Mouse (Mus musculus) intestine, embryonic 14.5 days (tissue): Measurements from ENCODE around the gene Cyp1b1. TPM values are rescaled to one million over a fixed set of nuclear protein-coding genes. Genes with fewer than 3 reads are reported as not detected.

ENCODE experiments used
- ATAC-seq: fragments of 200-750 bp; cut with Nextera tagmentation; replicated peaks from 2 replicates; pipeline ENCODE4 v1.8.0; 2017; ENCODE audit warnings: low read depth, moderate number of reproducible peaks, moderate TSS enrichment, moderate library complexity; ENCODE audit not compliant: low FRiP score, low TSS enrichment
- DNase-seq: peaks from one replicate; pipeline ENCODE4 v3.0.0-alpha.2; 2018; ENCODE audit warnings: low spot score
- H3K27ac ChIP-seq: fragments of 300-500 bp; sonication (generic); 2 replicates; pipeline ENCODE4 v1.5.1; 2014; ENCODE audit warnings: low read depth, mild to moderate bottlenecking, control low read depth
- H3K27me3 ChIP-seq: fragments of 300-500 bp; sonication (generic); replicated peaks from 2 replicates; pipeline ENCODE4 v1.6.1; 2014; ENCODE audit warnings: low read length, control low read depth; ENCODE audit not compliant: control insufficient read depth, insufficient read depth
- H3K36me3 ChIP-seq: fragments of 300-500 bp; sonication (generic); 2 replicates; pipeline ENCODE4 v1.6.1; 2014; ENCODE audit warnings: low read length, control low read depth; ENCODE audit not compliant: control insufficient read depth, insufficient read depth
- H3K4me1 ChIP-seq: fragments of 300-500 bp; sonication (generic); replicated peaks from 2 replicates; pipeline ENCODE4 v1.6.1; 2014; ENCODE audit warnings: low read length, control low read depth, mixed read lengths; ENCODE audit not compliant: control insufficient read depth, insufficient read depth
- H3K4me2 ChIP-seq: fragments of 300-500 bp; sonication (generic); 2 replicates; pipeline ENCODE4 v1.6.1; 2014; ENCODE audit warnings: low read length
- H3K4me3 ChIP-seq: fragments of 300-500 bp; sonication (generic); 2 replicates; pipeline ENCODE4 v1.5.1; 2014; ENCODE audit warnings: low read depth, low read length, control low read depth, mixed read lengths
- H3K9ac ChIP-seq: fragments of 300-500 bp; sonication (generic); 2 replicates; pipeline ENCODE4 v1.6.1; 2014; ENCODE audit warnings: mild to moderate bottlenecking, low read length
- H3K9me3 ChIP-seq: fragments of 300-500 bp; sonication (generic); 2 replicates; pipeline ENCODE4 v1.6.1; 2016; ENCODE audit warnings: low read length, control low read depth; ENCODE audit not compliant: control insufficient read depth
- WGBS: fragments of 180-500 bp; shearing (Covaris S2); extraction: QIAGEN DNeasy Blood & Tissue Kit; methylation state at CpG from one replicate; pipeline ENCODE4 v1.1.7; 2014; 5-methylcytosine and 5-hydroxymethylcytosine counted together
- polyA plus RNA-seq: library from polyadenylated mRNA; unstranded; fragments of >200 nt; fragmentation: Nextera tagmentation; extraction: Ambion mirVana; gene quantifications from 2 replicates; pipeline ENCODE4 v1.2.1, GENCODE M21; 2014

The Cyp1b1 gene
- polyA plus RNA-seq, 1 experiment from 2014 or later = 11.2 TPM

DNA sequence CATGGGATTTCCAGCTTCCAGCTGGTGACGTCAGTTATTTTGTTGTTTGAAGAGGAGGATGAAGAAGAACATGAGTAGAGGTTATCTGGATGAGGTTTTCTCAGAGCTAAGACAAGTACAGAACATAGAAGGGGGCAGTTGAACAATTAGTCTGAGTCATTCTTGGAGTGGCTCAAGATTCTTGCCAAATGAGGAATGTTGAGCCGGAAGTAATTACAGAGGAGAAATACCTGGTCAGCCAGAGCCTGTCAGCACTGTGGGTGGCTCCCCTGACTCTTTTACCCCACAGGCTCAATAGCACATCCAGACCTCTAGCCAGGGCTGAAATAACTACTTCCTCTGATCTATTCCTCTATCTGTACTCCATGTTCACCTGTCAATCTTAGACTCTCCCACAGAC is 44.0 kb downstream of the Cyp1b1 start:
- Histone ChIP-seq H3K4me3 (no peak overlapping the region), H3K27ac (no peak overlapping the region), H3K9ac (no peak overlapping the region), H3K36me3 (no peaks in the 10 kb centered on the region), H3K27me3 (no peaks in the 10 kb centered on the region), H3K4me1 (no peaks in the 10 kb centered on the region), H3K4me2 (no peak overlapping the region), H3K9me3 (no peaks in the 10 kb centered on the region)
- ATAC-seq (no peak), DNase-seq (no peak)
- 65% methylated on average over 2 of the region's 2 CpGs for WGBS

GRCm38 (mm10) chr17:79664106-79664417 is 50.8 kb downstream of the Cyp1b1 start:
- Histone ChIP-seq H3K36me3 (no peaks in the 10 kb centered on the region), H3K27ac (no peak overlapping the region), H3K9ac (no peak overlapping the region), H3K27me3 (no peaks in the 10 kb centered on the region), H3K9me3 (no peaks in the 10 kb centered on the region), H3K4me1 (0 out of 2 replicates have a peak, but pooled peaks cover 4% of the 10 kb centered on the region), H3K4me2 (no peak overlapping the region), H3K4me3 (no peak overlapping the region)
- ATAC-seq (no peak), DNase-seq (no peak)
- WGBS = 88% methylated on average over 2 of the region's 2 CpGs

DNA sequence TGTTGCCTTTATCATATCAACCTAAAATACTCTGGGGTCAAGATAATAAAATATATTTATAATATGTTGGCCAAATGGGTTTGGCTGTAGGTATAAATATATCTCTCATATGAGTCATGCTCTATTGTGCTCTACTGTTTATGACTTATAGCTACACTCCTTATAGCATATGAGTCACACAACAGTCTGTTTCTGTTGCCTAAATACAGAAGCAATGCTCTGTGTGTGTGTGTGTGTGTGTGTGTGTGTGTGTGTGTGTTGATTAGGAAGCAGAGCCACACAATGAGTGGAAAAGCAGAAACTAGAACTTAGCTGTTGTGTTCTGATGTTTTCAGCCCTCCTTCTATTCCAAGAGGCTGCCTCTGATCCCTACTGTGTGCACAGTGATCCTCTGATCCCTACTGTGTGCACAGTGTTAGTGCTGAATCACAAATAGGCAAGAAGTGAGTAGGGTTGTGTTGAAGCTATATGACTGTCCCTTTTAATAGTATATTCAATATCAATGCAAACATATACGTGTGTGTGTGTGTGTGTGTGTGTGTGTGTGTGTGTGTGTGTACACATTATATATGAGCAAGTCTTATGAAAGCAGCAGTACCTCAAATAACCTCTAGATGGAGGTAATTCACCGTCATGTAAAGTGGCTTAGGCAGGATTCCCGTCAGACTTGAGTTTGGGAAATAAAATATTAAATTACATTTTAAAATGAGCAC is 51.3 kb downstream of the Cyp1b1 start:
- WGBS = 18% methylated on average over 3 of the region's 3 CpGs
- Histone ChIP-seq H3K4me1 (0 out of 2 replicates have a peak, but pooled peaks cover 4% of the 10 kb centered on the region), H3K27me3 (no peaks in the 10 kb centered on the region), H3K36me3 (no peaks in the 10 kb centered on the region), H3K9ac (no peak overlapping the region), H3K27ac (no peak overlapping the region), H3K9me3 (no peaks in the 10 kb centered on the region), H3K4me3 (no peak overlapping the region), H3K4me2 (no peak overlapping the region)
- DNase-seq = no peak
- ATAC-seq = no peak

DNA sequence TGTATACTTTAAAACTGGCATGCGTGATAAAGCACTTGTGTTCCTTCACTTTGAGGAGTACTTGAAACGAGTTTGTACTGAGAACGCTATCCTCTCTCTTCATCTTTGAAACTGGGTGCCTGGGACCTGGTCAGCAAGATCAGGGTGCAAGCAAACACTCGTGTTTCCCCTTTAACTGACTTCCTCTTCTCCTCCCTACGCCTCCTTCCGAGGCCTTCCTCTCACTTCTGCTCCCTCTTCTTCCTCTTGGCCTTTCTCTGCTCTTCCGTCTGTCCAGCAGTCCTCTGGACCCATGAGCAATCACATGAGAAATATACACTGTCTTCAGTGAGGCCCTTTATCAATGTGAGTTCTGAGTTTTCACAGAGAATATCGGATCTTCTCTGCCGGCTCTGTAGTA is 53.0 kb downstream of the Cyp1b1 start:
- ATAC-seq (no peak), DNase-seq (no peak)
- Histone ChIP-seq H3K4me1 (0 out of 2 replicates have a peak, but pooled peaks cover 4% of the 10 kb centered on the region), H3K9me3 (no peaks in the 10 kb centered on the region), H3K27me3 (no peaks in the 10 kb centered on the region), H3K27ac (no peak overlapping the region), H3K36me3 (no peaks in the 10 kb centered on the region), H3K4me2 (no peak overlapping the region), H3K9ac (no peak overlapping the region), H3K4me3 (no peak overlapping the region)
- WGBS = 75% methylated on average over 9 of the region's 9 CpGs

DNA sequence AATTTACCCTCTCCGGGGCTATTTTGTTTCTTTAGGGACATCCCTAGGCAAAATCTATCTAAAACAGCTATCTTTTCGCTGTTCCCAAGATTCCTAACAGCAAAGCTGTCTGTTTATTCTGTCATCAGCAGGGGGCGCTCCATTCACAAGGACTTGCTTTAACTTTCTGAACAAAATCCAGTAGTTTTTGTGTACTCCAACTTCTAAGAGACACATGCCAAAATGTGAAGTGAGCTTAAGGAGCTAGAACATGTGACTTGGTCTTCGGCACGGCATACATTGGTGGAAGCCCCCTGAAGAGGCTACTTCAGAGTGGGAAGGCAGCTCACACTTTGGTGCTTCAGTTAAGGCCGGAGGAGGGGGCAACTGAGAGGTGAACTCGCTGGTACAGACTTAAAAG is 53.5 kb downstream of the Cyp1b1 start:
- DNase-seq (peak; percentile 87), ATAC-seq (no peak)
- H3K9ac ChIP-seq = no peak overlapping the region
- H3K4me3 ChIP-seq = no peak overlapping the region
- no peaks in the 10 kb centered on the region for H3K27me3 ChIP-seq
- WGBS = 42% methylated on average over 7 of the region's 7 CpGs
- H3K9me3 ChIP-seq = no peaks in the 10 kb centered on the region
- H3K4me2 ChIP-seq = no peak overlapping the region
- H3K4me1 ChIP-seq = 0 out of 2 replicates have a peak, but pooled peaks cover 4% of the 10 kb centered on the region
- H3K36me3 ChIP-seq = no peaks in the 10 kb centered on the region
- no peak overlapping the region for H3K27ac ChIP-seq

DNA sequence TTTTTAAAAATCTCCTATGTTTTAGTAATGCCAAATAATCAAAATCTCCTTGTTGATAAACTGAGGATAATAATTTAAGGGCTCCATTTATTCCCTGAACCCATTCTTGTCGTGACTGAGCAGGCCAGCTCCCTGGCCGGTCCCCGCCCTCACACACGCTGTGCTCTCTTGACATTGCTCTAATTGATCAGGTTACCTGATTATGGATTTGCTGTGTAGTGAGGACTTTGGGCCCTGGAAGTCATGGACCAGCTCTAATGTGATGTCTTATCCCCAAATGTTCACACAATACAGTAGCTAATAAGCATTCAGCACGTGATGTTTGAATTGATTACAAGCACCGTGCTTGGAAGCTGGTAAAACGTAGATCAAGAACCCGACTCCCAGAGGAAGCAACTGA is 56.0 kb downstream of the Cyp1b1 start:
- 74% methylated on average over 8 of the region's 8 CpGs for WGBS
- H3K4me3 ChIP-seq = no peak overlapping the region
- H3K9me3 ChIP-seq = no peaks in the 10 kb centered on the region
- H3K27me3 ChIP-seq = no peaks in the 10 kb centered on the region
- no peak overlapping the region for H3K9ac ChIP-seq
- 0 out of 2 replicates have a peak, but pooled peaks cover 4% of the 10 kb centered on the region for H3K4me1 ChIP-seq
- H3K36me3 ChIP-seq = no peaks in the 10 kb centered on the region
- H3K4me2 ChIP-seq = no peak overlapping the region
- ATAC-seq (no peak), DNase-seq (no peak)
- no peak overlapping the region for H3K27ac ChIP-seq

- WGBS = 64% methylated on average over 3 of the region's 3 CpGs
- no peak overlapping the region for H3K9ac ChIP-seq
- H3K27ac ChIP-seq = no peak overlapping the region
- H3K9me3 ChIP-seq = no peaks in the 10 kb centered on the region
- H3K4me1 ChIP-seq = 0 out of 2 replicates have a peak, but pooled peaks cover 4% of the 10 kb centered on the region
- ATAC-seq (no peak), DNase-seq (no peak)
- H3K36me3 ChIP-seq = no peaks in the 10 kb centered on the region
- H3K27me3 ChIP-seq = no peaks in the 10 kb centered on the region
- H3K4me2 ChIP-seq = no peak overlapping the region
- no peak overlapping the region for H3K4me3 ChIP-seq
Observed at GRCm38 (mm10) chr17:79658452-79658851, 56.4 kb downstream of the Cyp1b1 start.

DNA sequence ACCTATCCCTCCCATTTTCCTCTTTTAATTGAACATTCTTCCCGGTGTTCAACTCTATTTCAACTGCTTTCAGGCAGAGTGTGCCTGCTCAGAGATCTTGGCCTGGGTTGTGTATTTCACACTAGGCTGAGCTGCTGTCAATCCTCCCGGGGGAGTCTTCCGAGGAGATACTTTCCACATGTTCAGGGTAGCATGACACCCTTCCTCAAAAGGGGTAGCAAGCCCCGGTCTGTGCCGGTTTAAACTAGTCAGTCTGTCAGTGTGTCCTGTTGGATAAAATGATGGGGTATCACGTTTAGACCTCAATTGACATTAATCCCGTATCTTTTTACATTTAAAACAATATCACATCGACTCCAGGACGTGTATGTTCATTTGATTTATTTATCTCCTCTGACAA is 57.1 kb downstream of the Cyp1b1 start:
- Histone ChIP-seq H3K27me3 (no peaks in the 10 kb centered on the region), H3K36me3 (no peaks in the 10 kb centered on the region), H3K9me3 (no peaks in the 10 kb centered on the region), H3K27ac (no peak overlapping the region), H3K4me2 (no peak overlapping the region), H3K4me1 (0 out of 2 replicates have a peak, but pooled peaks cover 4% of the 10 kb centered on the region), H3K9ac (no peak overlapping the region), H3K4me3 (no peak overlapping the region)
- WGBS = 59% methylated on average over 9 of the region's 9 CpGs
- ATAC-seq = no peak
- DNase-seq = no peak

- Histone ChIP-seq H3K27me3 (no peaks in the 10 kb centered on the region), H3K4me3 (no peak overlapping the region), H3K4me1 (no peaks in the 10 kb centered on the region), H3K9me3 (no peaks in the 10 kb centered on the region), H3K9ac (no peak overlapping the region), H3K36me3 (no peaks in the 10 kb centered on the region), H3K4me2 (no peak overlapping the region), H3K27ac (no peak overlapping the region)
- 71% methylated on average over 3 of the region's 3 CpGs for WGBS
- DNase-seq (no peak), ATAC-seq (no peak)
Observed at GRCm38 (mm10) chr17:79654187-79654586, 60.7 kb downstream of the Cyp1b1 start.
